Mouse (Mus musculus): ENCODE data around the gene Lhx2. TPM values are rescaled to one million over a fixed set of nuclear protein-coding genes. Genes with fewer than 3 reads are reported as not detected.
A peak's percentile ranks its signal among the peaks of the same experiment; 100 is the strongest.

Gene Lhx2
- total RNA-seq, 4 experiments from 2014 or later: 0.24 TPM; not detected in 3

- DNase-seq (ENCODE audit: low spot score): no peak
Measured at GRCm38 (mm10) chr2:38359186-38359585, 20.1 kb downstream of the Lhx2 start.

- no peak for DNase-seq (ENCODE audit: low spot score)
Measured at GRCm38 (mm10) chr2:38359811-38360210, 20.7 kb downstream of the Lhx2 start.

GRCm38 (mm10) chr2:38366222-38366621 is 27.1 kb downstream of the Lhx2 start:
- no peak for DNase-seq (ENCODE audit: low spot score)

GRCm38 (mm10) chr2:38367023-38367422 is 27.9 kb downstream of the Lhx2 start:
- DNase-seq (ENCODE audit: low spot score): no peak

- no peak for DNase-seq (ENCODE audit: low spot score)
Measured at GRCm38 (mm10) chr2:38367852-38368251, 28.8 kb downstream of the Lhx2 start.

- no peak for DNase-seq (ENCODE audit: low spot score)
Measured at GRCm38 (mm10) chr2:38368746-38369330, 29.8 kb downstream of the Lhx2 start.

GRCm38 (mm10) chr2:38375606-38376304 is 36.7 kb downstream of the Lhx2 start:
- DNase-seq (ENCODE audit: low spot score): peak; percentile 51

- no peak for DNase-seq (ENCODE audit: low spot score)
Measured at GRCm38 (mm10) chr2:38377254-38377653, 38.2 kb downstream of the Lhx2 start.

GRCm38 (mm10) chr2:38378346-38378745 is 39.3 kb downstream of the Lhx2 start:
- DNase-seq (ENCODE audit: low spot score): no peak

- DNase-seq (ENCODE audit: low spot score): no peak
Measured at GRCm38 (mm10) chr2:38378849-38379545, 39.9 kb downstream of the Lhx2 start.

GRCm38 (mm10) chr2:38379546-38379870 is 40.4 kb downstream of the Lhx2 start:
- DNase-seq (ENCODE audit: low spot score): no peak

- DNase-seq (ENCODE audit: low spot score): no peak
Measured at GRCm38 (mm10) chr2:38380136-38381083, 41.3 kb downstream of the Lhx2 start.

GRCm38 (mm10) chr2:38387568-38388262 is 48.6 kb downstream of the Lhx2 start:
- no peak for DNase-seq (ENCODE audit: low spot score)

GRCm38 (mm10) chr2:38394977-38395868 is 56.1 kb downstream of the Lhx2 start:
- DNase-seq (ENCODE audit: low spot score): no peak

- no peak for DNase-seq (ENCODE audit: low spot score)
Measured at GRCm38 (mm10) chr2:38395869-38396236, 56.8 kb downstream of the Lhx2 start.

GRCm38 (mm10) chr2:38397306-38397705 is 58.2 kb downstream of the Lhx2 start:
- DNase-seq (ENCODE audit: low spot score): no peak

GRCm38 (mm10) chr2:38397882-38398281 is 58.8 kb downstream of the Lhx2 start:
- no peak for DNase-seq (ENCODE audit: low spot score)

GRCm38 (mm10) chr2:38402611-38403010 is 63.5 kb downstream of the Lhx2 start:
- no peak for DNase-seq (ENCODE audit: low spot score)

GRCm38 (mm10) chr2:38403231-38403630 is 64.2 kb downstream of the Lhx2 start:
- no peak for DNase-seq (ENCODE audit: low spot score)

GRCm38 (mm10) chr2:38404007-38404596 is 65.0 kb downstream of the Lhx2 start:
- DNase-seq (ENCODE audit: low spot score): no peak
